Mouse (Mus musculus) ES-Bruce4 (cell line): ENCODE data around the gene Cog5.
A peak's percentile ranks its signal among the peaks of the same experiment; 100 is the strongest.

ENCODE experiments used
- CTCF ChIP-seq: IDR thresholded peaks from one replicate; pipeline ENCODE4 v1.8.1; 2011; ENCODE audit warnings: low read depth, low read length
- EP300 ChIP-seq: IDR thresholded peaks from 2 replicates; pipeline ENCODE4 v1.6.1; 2011; ENCODE audit warnings: low read depth, low read length; ENCODE audit not compliant: insufficient read depth
- POLR2A ChIP-seq: IDR thresholded peaks from one replicate; pipeline ENCODE4 v1.8.1; 2011; ENCODE audit warnings: low read length; ENCODE audit not compliant: insufficient read depth

DNA sequence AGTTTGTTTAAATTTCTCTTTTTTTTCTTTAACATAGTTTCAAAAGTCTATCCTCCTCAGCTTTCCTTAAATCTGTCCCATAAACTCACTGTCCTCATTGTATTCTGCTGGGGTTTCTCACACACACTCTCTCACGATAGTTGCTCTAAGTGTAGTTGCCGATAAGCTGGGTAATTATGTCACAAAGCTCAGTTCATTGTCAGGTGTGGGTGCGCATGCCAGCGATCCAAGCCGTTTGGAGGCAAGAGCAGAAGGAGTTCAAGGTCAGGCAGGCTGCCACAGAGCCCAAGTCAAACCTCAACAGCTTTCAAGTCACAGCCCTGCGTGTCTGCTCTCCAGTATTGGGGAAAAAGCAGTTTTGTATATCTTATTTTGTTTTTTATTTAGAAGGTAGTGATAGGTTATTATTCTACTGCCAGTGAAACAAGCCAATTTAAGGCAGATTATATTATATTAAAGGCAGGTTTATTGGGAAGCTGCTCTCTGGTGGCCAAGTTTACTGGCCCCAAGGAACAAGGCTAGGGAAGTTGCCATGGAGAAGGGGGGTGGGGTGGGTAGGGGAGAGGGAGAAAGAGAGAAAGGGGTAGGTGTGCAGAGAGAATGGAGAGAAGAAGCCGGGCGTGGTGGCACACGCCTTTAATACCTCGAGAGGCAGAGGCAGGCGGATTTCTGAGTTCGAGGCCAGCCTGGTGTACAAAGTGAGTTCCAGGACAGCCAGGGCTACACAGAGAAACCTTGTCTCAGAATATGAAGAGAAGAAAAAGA lies 71.0 kb downstream of the Cog5 start:
- TF ChIP-seq POLR2A (no peak), CTCF (no peak), EP300 (peak; percentile 52; the same call in 1 of the 2 replicates)
